Mouse (Mus musculus): ENCODE data around the gene D330045A20Rik. TPM values are rescaled to one million over a fixed set of nuclear protein-coding genes. Genes with fewer than 3 reads are reported as not detected.
"Not testable (repeated sequence)": the region's sequence is repeated elsewhere in the genome, so short reads cannot be mapped to it uniquely, and the experiment has no call there.

The D330045A20Rik gene
- total RNA-seq, 1 experiment from 2014 or later, result 4.0 TPM

DNA sequence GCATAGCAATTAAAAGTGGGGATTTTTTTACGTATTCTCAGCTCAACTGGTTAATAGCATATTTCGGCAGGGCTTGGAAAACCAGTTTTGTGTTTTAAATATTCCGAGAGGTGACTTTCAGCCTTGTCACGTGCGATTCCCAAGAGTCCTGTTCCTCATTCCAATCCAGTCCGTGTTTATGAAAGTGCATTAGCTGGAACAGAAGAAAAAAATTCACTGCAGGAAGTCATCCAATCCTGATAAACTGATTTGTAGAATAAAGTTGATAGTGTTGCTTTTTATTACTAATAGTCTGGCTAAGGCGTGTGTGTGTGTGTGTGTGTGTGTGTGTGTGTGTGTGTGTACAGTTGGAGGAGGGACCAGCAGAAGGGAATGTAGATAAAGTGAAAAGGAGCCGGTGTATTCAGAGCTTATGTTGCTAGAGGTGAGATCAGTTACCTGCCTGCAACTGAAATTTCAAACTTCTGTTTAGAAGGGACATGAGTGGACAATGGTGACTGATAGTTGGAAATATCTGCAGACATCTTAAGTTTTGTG, 82.8 kb downstream of the D330045A20Rik start, which contains the start of gene Rnf128:
TSS of gene Rnf128 (plus strand) at position 392 of the 537 bp plus-strand sequence.
- ATAC-seq (replicated peaks; ENCODE audit: low read depth, poor library complexity, severe bottlenecking), result no peak

DNA sequence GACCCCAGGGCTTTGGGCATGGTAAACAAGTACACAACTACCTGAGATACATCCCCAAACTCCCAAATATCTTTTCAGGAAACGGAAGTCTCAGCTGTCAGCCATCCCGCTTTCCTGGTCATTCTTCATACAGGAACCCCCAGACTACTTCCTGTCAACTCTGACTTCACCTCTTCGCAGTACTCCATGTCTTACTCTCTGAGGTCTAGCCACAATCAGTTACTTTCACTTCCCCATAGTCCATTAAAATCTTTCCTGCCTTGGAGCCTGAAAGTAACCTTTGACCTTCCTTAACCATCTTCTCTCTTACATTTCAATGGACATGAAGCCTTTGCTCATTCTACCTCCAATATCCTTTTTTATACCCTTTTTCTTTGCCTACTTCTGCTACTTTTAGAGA, 89.9 kb downstream of the D330045A20Rik start:
- peak; percentile 84 for ATAC-seq (replicated peaks; ENCODE audit: low read depth, poor library complexity, severe bottlenecking)

- no peak for ATAC-seq (replicated peaks; ENCODE audit: low read depth, poor library complexity, severe bottlenecking)
Observed at GRCm38 (mm10) chrX:139578649-139579278, 98.6 kb downstream of the D330045A20Rik start.

DNA sequence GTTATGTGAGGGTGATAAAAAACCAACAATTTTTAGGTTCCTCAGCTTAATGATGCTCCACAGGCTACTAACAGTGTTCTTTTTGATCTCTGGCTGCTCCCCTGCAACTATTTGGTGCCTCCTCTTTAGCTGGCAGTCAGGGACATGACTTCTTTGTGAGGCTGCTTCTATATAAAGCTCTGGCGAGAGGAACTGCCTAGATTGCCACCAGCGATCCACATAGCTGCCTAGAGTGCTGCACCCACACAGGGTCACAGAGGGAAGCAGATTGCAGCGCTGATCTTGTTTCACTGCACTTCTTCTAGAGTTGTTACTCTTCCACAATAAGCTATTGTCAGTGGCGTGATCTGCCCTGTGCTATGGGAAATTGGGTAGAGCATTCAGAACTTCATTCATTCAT, 103.4 kb downstream of the D330045A20Rik start:
- ATAC-seq (replicated peaks; ENCODE audit: low read depth, poor library complexity, severe bottlenecking), result no peak

GRCm38 (mm10) chrX:139586676-139587075, 106.5 kb downstream of the D330045A20Rik start:
- ATAC-seq (replicated peaks; ENCODE audit: low read depth, poor library complexity, severe bottlenecking), result not testable (repeated sequence)

DNA sequence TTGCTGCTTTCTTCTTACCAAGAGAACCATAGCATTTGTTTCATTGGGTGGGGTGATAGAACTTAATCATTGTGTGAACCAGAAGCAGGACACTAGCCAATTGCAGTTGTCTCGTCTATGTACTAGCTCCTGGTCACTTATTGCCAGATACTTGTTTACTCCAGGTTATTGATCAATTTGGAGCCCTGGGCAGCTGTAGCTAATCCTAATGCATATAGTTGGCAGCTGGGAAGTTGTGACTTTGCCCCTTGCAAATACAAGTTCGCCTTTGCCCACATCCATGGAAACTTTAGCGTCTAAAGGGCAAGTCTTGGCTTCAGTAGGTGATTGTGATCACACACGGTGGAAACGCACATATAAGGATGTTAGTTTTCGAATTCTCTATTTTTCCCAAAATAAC, 116.2 kb downstream of the D330045A20Rik start:
- ATAC-seq (replicated peaks; ENCODE audit: low read depth, poor library complexity, severe bottlenecking), result no peak

Other genes with a start within 250 kb of the D330045A20Rik start
- gene Trap1a, start 146.7 kb upstream of the D330045A20Rik start, total RNA-seq (2017), result not detected in 2 replicates
- 0.87 and 0.96 TPM in 2 replicates for gene Rnf128, start 82.9 kb downstream of the D330045A20Rik start, total RNA-seq (2017)
- 7.0 and 8.8 TPM in 2 replicates for gene Tbc1d8b, start 204.6 kb downstream of the D330045A20Rik start, total RNA-seq (2017)
- gene Gm15013, start 234.1 kb downstream of the D330045A20Rik start, total RNA-seq (2017), result 1.0 and 1.2 TPM in 2 replicates